Mouse (Mus musculus) ES-Bruce4 (cell line): Measurements from ENCODE around the gene Dscaml1.

Source experiments
- CTCF ChIP-seq: IDR thresholded peaks from one replicate; pipeline ENCODE4 v1.8.1; 2011; ENCODE audit warnings: low read depth, low read length
- EP300 ChIP-seq: IDR thresholded peaks from 2 replicates; pipeline ENCODE4 v1.6.1; 2011; ENCODE audit warnings: low read depth, low read length; ENCODE audit not compliant: insufficient read depth
- POLR2A ChIP-seq: IDR thresholded peaks from one replicate; pipeline ENCODE4 v1.8.1; 2011; ENCODE audit warnings: low read length; ENCODE audit not compliant: insufficient read depth

DNA sequence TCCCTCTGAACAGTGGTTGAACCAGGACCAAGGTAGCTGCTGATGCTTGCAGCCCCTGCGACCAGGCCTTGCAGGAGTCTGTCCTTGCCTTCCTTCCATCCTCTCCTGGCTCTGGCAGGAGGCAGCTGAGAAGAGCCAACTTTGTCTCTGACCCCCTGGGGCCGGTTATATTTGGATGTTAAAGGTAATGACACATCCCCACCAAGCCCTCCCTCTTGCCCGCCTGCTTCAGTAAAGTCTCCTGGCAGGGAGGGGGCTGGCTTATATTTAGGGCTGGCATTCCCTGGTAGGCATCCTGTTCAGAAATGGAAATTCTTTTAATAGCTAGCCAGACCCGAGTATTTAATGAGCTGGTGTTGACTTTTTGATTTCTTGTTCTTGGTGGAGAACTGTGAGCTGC is 172.9 kb downstream of the Dscaml1 start:
- TF ChIP-seq CTCF: no peak
- no peak for TF ChIP-seq POLR2A
- no peak for TF ChIP-seq EP300
